Mouse (Mus musculus) liver, adult 2 months (tissue): ENCODE data around the gene Flnb. TPM values are rescaled to one million over a fixed set of nuclear protein-coding genes. Genes with fewer than 3 reads are reported as not detected.

ENCODE experiments used
- DNase-seq: peaks from one replicate; pipeline ENCODE4 v3.0.0-alpha.2; 2011; ENCODE audit warnings: low read depth, low spot score; ENCODE audit errors: extremely low read depth
- H3K27ac ChIP-seq: fragments of 200-500 bp; replicated peaks from 2 replicates; pipeline ENCODE4 v1.5.1; 2012; ENCODE audit warnings: low read depth, mild to moderate bottlenecking, control low read depth, inconsistent platforms, low read length; ENCODE audit not compliant: insufficient read depth
- H3K27me3 ChIP-seq: fragments of 200-500 bp; 2 replicates; pipeline ENCODE4 v1.6.1; 2012; ENCODE audit warnings: mild to moderate bottlenecking, moderate library complexity, low read length, inconsistent platforms; ENCODE audit not compliant: control insufficient read depth, insufficient read depth
- H3K36me3 ChIP-seq: fragments of 200-500 bp; 2 replicates; pipeline ENCODE4 v1.6.1; 2012; ENCODE audit warnings: low read length, inconsistent platforms; ENCODE audit not compliant: control insufficient read depth, insufficient read depth
- H3K4me1 ChIP-seq: fragments of 200-500 bp; 2 replicates; pipeline ENCODE4 v1.6.1; 2011; ENCODE audit warnings: low read length; ENCODE audit not compliant: control insufficient read depth, insufficient read depth
- H3K4me3 ChIP-seq: fragments of 200-500 bp; 2 replicates; pipeline ENCODE4 v1.5.1; 2011; ENCODE audit warnings: low read depth, mild to moderate bottlenecking, control low read depth, low read length, moderate library complexity; ENCODE audit not compliant: insufficient read depth
- H3K79me2 ChIP-seq: fragments of 200-500 bp; 2 replicates; pipeline ENCODE4 v1.6.1; 2012; ENCODE audit warnings: inconsistent platforms, mild to moderate bottlenecking, low read length, moderate library complexity; ENCODE audit not compliant: control insufficient read depth, insufficient read depth
- H3K9ac ChIP-seq: fragments of 200-500 bp; 2 replicates; pipeline ENCODE4 v1.6.1; 2012; ENCODE audit warnings: low read depth, mild to moderate bottlenecking, control low read depth, inconsistent platforms, low read length
- CTCF ChIP-seq: fragments of 200-500 bp; IDR thresholded peaks from 2 replicates; pipeline ENCODE4 v1.5.1; 2011; ENCODE audit warnings: low read depth, low read length, control low read depth
- POLR2A ChIP-seq: fragments of 200-500 bp; IDR thresholded peaks from 2 replicates; pipeline ENCODE4 v1.6.1; 2011; ENCODE audit warnings: low read length, control low read depth; ENCODE audit not compliant: insufficient read depth; ENCODE audit errors: extremely low read depth
- WGBS: fragments of 180-500 bp; shearing (Covaris S2); methylation state at CpG from one replicate; pipeline ENCODE4 v1.1.7; 2018; 5-methylcytosine and 5-hydroxymethylcytosine counted together
- polyA plus RNA-seq: library from polyadenylated mRNA; depleted of rRNA; stranded (reverse); fragments of >200 nt; gene quantifications from 2 replicates; pipeline ENCODE4 v1.2.3, GENCODE M21; 2012
- total RNA-seq: library from RNA; depleted of rRNA; stranded (reverse); fragments of >200 nt; gene quantifications from 2 replicates; pipeline ENCODE4 v1.2.3, GENCODE M21; 2014

Flnb gene
- total and polyA plus RNA-seq, 2 experiments: 15.9 to 27.8 TPM

- WGBS: 87% methylated on average over 1 of the region's 1 CpGs
- no peak for DNase-seq
- no peak for TF ChIP-seq CTCF
- no peak for TF ChIP-seq POLR2A
- Histone ChIP-seq H3K4me3 (no peak overlapping the region), H3K36me3 (0 out of 2 replicates have a peak, but pooled peaks cover 2% of the 10 kb centered on the region), H3K27ac (no peak overlapping the region), H3K27me3 (no peaks in the 10 kb centered on the region), H3K4me1 (peaks cover 5% of the 10 kb centered on the region; the same call in 1 of the 2 replicates), H3K9ac (no peak overlapping the region), H3K79me2 (no peaks in the 10 kb centered on the region)
These were observed 163.5 kb downstream of the Flnb start for GRCm38 (mm10) chr14:7981226-7981625.

DNA sequence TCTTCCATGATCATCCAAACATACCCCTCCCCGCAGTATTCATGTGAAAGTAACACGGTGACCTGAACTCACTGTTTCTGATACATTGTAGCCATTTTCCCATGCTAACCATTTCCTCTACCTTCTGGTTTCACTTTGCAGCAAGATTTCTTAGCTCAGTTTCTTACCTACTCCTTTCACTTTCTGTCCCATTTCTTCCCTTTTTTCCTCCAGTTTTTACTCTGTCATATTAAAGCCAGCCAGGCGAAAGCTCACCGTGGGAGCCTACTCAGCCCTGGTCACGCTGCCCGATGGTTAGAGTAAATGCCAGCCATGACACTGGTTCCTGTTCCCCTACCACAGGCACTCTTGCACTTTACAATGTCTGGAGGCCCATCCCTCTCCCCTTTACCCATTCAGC, 169.2 kb downstream of the Flnb start:
- WGBS: 92% methylated on average over 6 of the region's 6 CpGs
- H3K27ac ChIP-seq: peak overlapping the region; percentile 6; the same call in 1 of the 2 replicates
- no peak overlapping the region for H3K9ac ChIP-seq
- no peaks in the 10 kb centered on the region for H3K79me2 ChIP-seq
- H3K27me3 ChIP-seq: no peaks in the 10 kb centered on the region
- no peak overlapping the region for H3K4me3 ChIP-seq
- DNase-seq: no peak
- 0 out of 2 replicates have a peak, but pooled peaks cover 2% of the 10 kb centered on the region for H3K36me3 ChIP-seq
- TF ChIP-seq CTCF (no peak), POLR2A (no peak)
- H3K4me1 ChIP-seq: no peaks in the 10 kb centered on the region; the same call in none of the 2 replicates

- no peak for DNase-seq
- Histone ChIP-seq H3K79me2 (no peaks in the 10 kb centered on the region), H3K9ac (peak overlapping the region; percentile 26; the same call in 1 of the 2 replicates), H3K27me3 (no peaks in the 10 kb centered on the region), H3K4me3 (no peak overlapping the region), H3K27ac (peak overlapping the region; percentile 59), H3K4me1 (no peaks in the 10 kb centered on the region; the same call in none of the 2 replicates), H3K36me3 (no peaks in the 10 kb centered on the region)
- TF ChIP-seq CTCF: no peak
- no peak for TF ChIP-seq POLR2A
- 91% methylated on average over 1 of the region's 1 CpGs for WGBS
These were observed 171.6 kb downstream of the Flnb start for GRCm38 (mm10) chr14:7989371-7989770.

GRCm38 (mm10) chr14:7989961-7990360, 172.2 kb downstream of the Flnb start:
- no peaks in the 10 kb centered on the region; the same call in none of the 2 replicates for H3K4me1 ChIP-seq
- H3K27me3 ChIP-seq: no peaks in the 10 kb centered on the region
- peak overlapping the region; percentile 59 for H3K27ac ChIP-seq
- TF ChIP-seq POLR2A: no peak
- no peak for TF ChIP-seq CTCF
- 70% methylated on average over 3 of the region's 3 CpGs for WGBS
- H3K9ac ChIP-seq: peak overlapping the region; percentile 53
- H3K4me3 ChIP-seq: no peak overlapping the region
- DNase-seq: no peak
- H3K36me3 ChIP-seq: no peaks in the 10 kb centered on the region
- no peaks in the 10 kb centered on the region for H3K79me2 ChIP-seq

GRCm38 (mm10) chr14:7991108-7991776, 173.5 kb downstream of the Flnb start:
- Histone ChIP-seq H3K4me1 (no peaks in the 10 kb centered on the region; the same call in none of the 2 replicates), H3K4me3 (peak overlapping the region; percentile 26), H3K36me3 (no peaks in the 10 kb centered on the region), H3K27ac (peak overlapping the region; percentile 83), H3K9ac (peak overlapping the region; percentile 52), H3K79me2 (no peaks in the 10 kb centered on the region), H3K27me3 (no peaks in the 10 kb centered on the region)
- DNase-seq: no peak
- no peak for TF ChIP-seq CTCF
- TF ChIP-seq POLR2A: no peak
- WGBS: 83% methylated on average over 5 of the region's 5 CpGs

GRCm38 (mm10) chr14:7992158-7992557, 174.4 kb downstream of the Flnb start:
- TF ChIP-seq POLR2A: no peak
- no peak for TF ChIP-seq CTCF
- Histone ChIP-seq H3K9ac (peak overlapping the region; percentile 75), H3K79me2 (no peaks in the 10 kb centered on the region), H3K27ac (peak overlapping the region; percentile 86), H3K4me1 (no peaks in the 10 kb centered on the region; the same call in none of the 2 replicates), H3K27me3 (no peaks in the 10 kb centered on the region), H3K4me3 (peak overlapping the region; percentile 44), H3K36me3 (no peaks in the 10 kb centered on the region)
- WGBS: 66% methylated on average over 6 of the region's 6 CpGs
- DNase-seq: no peak
